Mouse (Mus musculus) ES-E14 (cell line): ENCODE measurements around the gene Mcfd2.

Experiments used
- HCFC1 ChIP-seq: IDR thresholded peaks from 2 replicates; pipeline ENCODE4 v1.6.1; 2012; ENCODE audit warnings: low read length, inconsistent platforms, borderline replicate concordance; ENCODE audit not compliant: insufficient read depth
- ZC3H11A ChIP-seq: IDR thresholded peaks from 2 replicates; pipeline ENCODE4 v1.6.1; 2012; ENCODE audit warnings: low read depth, mild to moderate bottlenecking, inconsistent platforms, low read length, borderline replicate concordance

DNA sequence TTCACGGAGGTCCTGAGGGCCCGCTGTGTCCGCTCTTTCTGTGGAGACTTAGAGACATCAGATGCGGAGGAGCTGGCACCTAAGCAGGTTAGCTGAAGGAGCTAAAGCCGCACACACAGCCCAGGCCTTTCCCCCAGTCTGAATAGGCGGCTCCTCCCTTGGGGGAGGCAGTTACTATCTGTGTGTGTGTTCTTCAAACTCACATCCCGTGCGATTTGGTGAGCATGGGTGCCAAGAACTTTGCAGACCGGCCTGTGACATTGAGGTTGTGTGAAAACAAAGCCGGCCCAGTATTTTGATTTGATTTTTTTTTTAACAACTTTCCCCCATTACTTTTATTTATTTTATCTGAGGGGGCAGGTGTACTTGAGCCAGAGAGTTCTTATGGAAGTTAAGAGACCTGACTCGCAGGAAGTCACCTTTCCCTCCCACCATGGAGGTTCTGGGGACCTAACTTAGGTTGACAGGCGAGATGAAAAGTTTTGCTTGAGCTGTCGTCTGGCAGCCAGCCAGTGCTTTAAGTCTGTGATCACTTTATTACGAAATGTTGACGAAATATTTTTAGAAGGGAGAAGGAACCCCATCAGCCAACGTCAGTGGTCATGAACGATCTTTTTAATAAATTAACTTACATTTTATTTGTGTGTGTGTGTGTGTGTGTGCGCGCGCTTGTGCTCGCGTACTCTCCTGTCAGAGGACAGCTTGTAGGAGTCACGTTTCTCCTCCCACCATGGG, 20.2 kb upstream of the Mcfd2 start:
- no peak for TF ChIP-seq ZC3H11A
- TF ChIP-seq HCFC1: no peak
